Mouse (Mus musculus): ENCODE results near the gene Nlrp3. TPM values are rescaled to one million over a fixed set of nuclear protein-coding genes. Genes with fewer than 3 reads are reported as not detected.

Gene Nlrp3
- polyA plus RNA-seq, 1 experiment from 2014 or later = 0.36 TPM

DNA sequence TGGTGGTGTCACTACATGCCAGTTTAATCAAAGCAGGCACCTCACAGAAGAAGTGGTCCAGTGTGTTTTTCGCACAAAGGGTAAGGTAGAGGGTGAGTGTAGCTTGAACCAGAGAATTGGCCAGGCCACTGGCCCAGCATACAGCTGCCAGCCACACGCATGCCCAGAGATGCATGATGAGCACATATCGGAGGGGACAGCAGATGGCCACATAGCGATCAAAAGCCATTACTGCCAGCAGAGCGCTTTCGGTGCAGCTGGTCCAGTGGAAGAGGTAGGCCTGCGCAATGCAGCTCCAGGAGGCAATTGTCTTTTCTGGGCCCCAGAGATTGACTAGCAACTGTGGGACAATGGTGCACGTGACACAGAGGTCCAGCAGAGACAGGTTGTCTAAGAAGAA, 48.1 kb downstream of the Nlrp3 start:
- ATAC-seq = no peak
- no peaks in the 10 kb centered on the region for H3K4me1 ChIP-seq (replicated peaks)

DNA sequence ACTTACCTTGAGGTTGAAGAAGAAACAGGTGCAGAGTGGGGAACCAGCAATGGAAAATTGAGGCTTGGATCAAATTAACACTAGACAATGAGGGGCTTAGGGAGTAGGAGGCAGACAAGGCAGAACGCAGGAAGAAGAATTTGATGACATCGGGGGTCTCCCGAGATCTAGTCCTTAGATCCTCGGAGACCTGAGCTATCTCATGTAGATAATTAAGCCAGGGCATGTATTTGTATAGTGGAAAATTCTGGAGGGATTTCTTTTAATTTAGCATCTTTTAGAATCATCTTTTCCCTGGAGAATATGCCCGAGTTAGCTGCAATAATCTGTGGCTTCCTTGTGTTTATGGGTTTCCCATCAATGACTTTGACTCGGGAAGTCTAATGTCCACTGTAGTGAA, 51.8 kb downstream of the Nlrp3 start, which contains the start of gene Olfr223:
Gene Olfr223 (minus strand): TSS at position 101 of the 400 bp plus-strand sequence.
- Histone ChIP-seq H3K36me3 (no peaks in the 10 kb centered on the region), H3K4me1 (replicated peaks) (no peaks in the 10 kb centered on the region), H3K27me3 (replicated peaks) (no peaks in the 10 kb centered on the region), H3K9me3 (no peaks in the 10 kb centered on the region), H3K4me2 (replicated peaks) (no peak within 1 kb of the TSS), H3K9ac (no peak within 1 kb of the TSS), H3K4me3 (replicated peaks) (no peak within 1 kb of the TSS), H3K27ac (no peak within 1 kb of the TSS)
- WGBS = 83% methylated on average over 6 of the region's 6 CpGs
- ATAC-seq = no peak

More for the DNA sequence above, 48.1 kb downstream of the Nlrp3 start:
- Histone ChIP-seq H3K9ac (no peak overlapping the region), H3K27ac (no peak overlapping the region), H3K9me3 (no peaks in the 10 kb centered on the region), H3K4me2 (replicated peaks) (no peak overlapping the region), H3K27me3 (replicated peaks) (no peaks in the 10 kb centered on the region), H3K36me3 (no peaks in the 10 kb centered on the region), H3K4me3 (replicated peaks) (no peak overlapping the region)
- WGBS = 93% methylated on average over 8 of the region's 8 CpGs

- H3K4me1 ChIP-seq (replicated peaks) = no peaks in the 10 kb centered on the region
- H3K9me3 ChIP-seq = no peaks in the 10 kb centered on the region
- no peaks in the 10 kb centered on the region for H3K27me3 ChIP-seq (replicated peaks)
These were observed 54.7 kb downstream of the Nlrp3 start for GRCm38 (mm10) chr11:59596091-59596490.

GRCm38 (mm10) chr11:59596950-59597349, 55.6 kb downstream of the Nlrp3 start:
- H3K4me3 ChIP-seq (replicated peaks) = no peak overlapping the region
- 79% methylated on average over 8 of the region's 8 CpGs for WGBS
- no peak for ATAC-seq
- no peaks in the 10 kb centered on the region for H3K9me3 ChIP-seq
- no peaks in the 10 kb centered on the region for H3K36me3 ChIP-seq
- H3K27me3 ChIP-seq (replicated peaks) = no peaks in the 10 kb centered on the region
- no peaks in the 10 kb centered on the region for H3K4me1 ChIP-seq (replicated peaks)
- no peak overlapping the region for H3K27ac ChIP-seq
- no peak overlapping the region for H3K4me2 ChIP-seq (replicated peaks)
- no peak overlapping the region for H3K9ac ChIP-seq

More at GRCm38 (mm10) chr11:59596091-59596490, 54.7 kb downstream of the Nlrp3 start:
- ATAC-seq = no peak
- H3K4me2 ChIP-seq (replicated peaks) = no peak overlapping the region
- no peak overlapping the region for H3K4me3 ChIP-seq (replicated peaks)
- 40% methylated on average over 4 of the region's 4 CpGs for WGBS
- no peaks in the 10 kb centered on the region for H3K36me3 ChIP-seq
- no peak overlapping the region for H3K27ac ChIP-seq
- H3K9ac ChIP-seq = no peak overlapping the region

- no peak for ATAC-seq
- 41% methylated on average over 7 of the region's 7 CpGs for WGBS
These were observed 57.8 kb downstream of the Nlrp3 start for GRCm38 (mm10) chr11:59599211-59599610.

GRCm38 (mm10) chr11:59600872-59601271, 59.5 kb downstream of the Nlrp3 start:
- ATAC-seq = no peak
- no peaks in the 10 kb centered on the region for H3K9me3 ChIP-seq
- H3K27me3 ChIP-seq (replicated peaks) = no peaks in the 10 kb centered on the region
- H3K36me3 ChIP-seq = no peaks in the 10 kb centered on the region
- H3K4me3 ChIP-seq (replicated peaks) = no peak overlapping the region
- H3K4me1 ChIP-seq (replicated peaks) = no peaks in the 10 kb centered on the region
- H3K4me2 ChIP-seq (replicated peaks) = no peak overlapping the region
- 83% methylated on average over 3 of the region's 3 CpGs for WGBS
- H3K9ac ChIP-seq = no peak overlapping the region
- H3K27ac ChIP-seq = no peak overlapping the region

More at GRCm38 (mm10) chr11:59599211-59599610, 57.8 kb downstream of the Nlrp3 start:
- Histone ChIP-seq H3K27ac (no peak overlapping the region), H3K4me1 (replicated peaks) (no peaks in the 10 kb centered on the region), H3K36me3 (no peaks in the 10 kb centered on the region), H3K27me3 (replicated peaks) (no peaks in the 10 kb centered on the region), H3K9me3 (no peaks in the 10 kb centered on the region), H3K4me2 (replicated peaks) (no peak overlapping the region), H3K9ac (no peak overlapping the region), H3K4me3 (replicated peaks) (no peak overlapping the region)

DNA sequence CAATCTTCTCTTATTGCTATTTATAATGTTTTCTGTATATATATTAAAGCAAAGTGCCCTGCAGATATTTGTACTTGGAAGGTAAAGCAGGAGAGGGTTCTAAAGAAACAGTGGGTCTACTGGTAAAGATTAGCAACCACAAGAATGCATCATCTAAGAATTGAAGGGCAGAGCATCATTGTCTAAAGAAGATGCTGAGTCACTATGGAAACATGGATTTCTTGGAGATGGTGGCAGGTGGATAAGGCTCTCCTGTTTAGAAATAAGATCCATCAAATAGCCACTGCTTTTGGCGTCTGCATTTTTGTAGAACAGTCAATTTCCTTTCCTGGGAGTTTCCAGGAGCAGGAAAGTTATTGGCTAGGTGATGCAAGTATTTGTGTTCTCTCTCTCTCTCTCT, 60.9 kb downstream of the Nlrp3 start:
- Histone ChIP-seq H3K4me3 (replicated peaks) (no peak overlapping the region), H3K4me2 (replicated peaks) (no peak overlapping the region), H3K9ac (no peak overlapping the region), H3K36me3 (no peaks in the 10 kb centered on the region), H3K4me1 (replicated peaks) (no peaks in the 10 kb centered on the region), H3K9me3 (no peaks in the 10 kb centered on the region), H3K27me3 (replicated peaks) (no peaks in the 10 kb centered on the region), H3K27ac (no peak overlapping the region)
- 68% methylated on average over 1 of the region's 1 CpGs for WGBS
- no peak for ATAC-seq

- ATAC-seq = no peak
- H3K4me2 ChIP-seq (replicated peaks) = no peak overlapping the region
- no peaks in the 10 kb centered on the region for H3K36me3 ChIP-seq
- H3K9ac ChIP-seq = no peak overlapping the region
- H3K4me3 ChIP-seq (replicated peaks) = no peak overlapping the region
- 68% methylated on average over 5 of the region's 5 CpGs for WGBS
- no peak overlapping the region for H3K27ac ChIP-seq
- H3K4me1 ChIP-seq (replicated peaks) = no peaks in the 10 kb centered on the region
- no peaks in the 10 kb centered on the region for H3K9me3 ChIP-seq
- H3K27me3 ChIP-seq (replicated peaks) = no peaks in the 10 kb centered on the region
These were observed 70.3 kb downstream of the Nlrp3 start for GRCm38 (mm10) chr11:59611646-59612045.

- H3K4me1 ChIP-seq (replicated peaks) = no peaks in the 10 kb centered on the region
- H3K9me3 ChIP-seq = no peaks in the 10 kb centered on the region
- 22% methylated on average over 4 of the region's 4 CpGs for WGBS
- H3K36me3 ChIP-seq = no peaks in the 10 kb centered on the region
- H3K9ac ChIP-seq = no peak overlapping the region
- H3K4me3 ChIP-seq (replicated peaks) = no peak overlapping the region
- H3K27me3 ChIP-seq (replicated peaks) = no peaks in the 10 kb centered on the region
- H3K27ac ChIP-seq = no peak overlapping the region
- H3K4me2 ChIP-seq (replicated peaks) = no peak overlapping the region
- no peak for ATAC-seq
These were observed 72.8 kb downstream of the Nlrp3 start for GRCm38 (mm10) chr11:59614120-59614519.

Other genes starting within 250 kb of the Nlrp3 start
- gene Wnt9a, start 234.6 kb upstream of the Nlrp3 start, polyA plus RNA-seq (2015; fragmentation: Nextera tagmentation; extraction: Ambion mirVana) = 3.4 and 4.2 TPM in 2 replicates
- not detected in 2 replicates for gene Prss38, start 165.9 kb upstream of the Nlrp3 start, polyA plus RNA-seq (2015; fragmentation: Nextera tagmentation; extraction: Ambion mirVana)
- gene Jmjd4, start 91.5 kb upstream of the Nlrp3 start, polyA plus RNA-seq (2015; fragmentation: Nextera tagmentation; extraction: Ambion mirVana) = 9.3 and 9.4 TPM in 2 replicates
- 78.1 and 82.9 TPM in 2 replicates for gene Snap47, start 90.4 kb upstream of the Nlrp3 start, polyA plus RNA-seq (2015; fragmentation: Nextera tagmentation; extraction: Ambion mirVana)
- gene Zfp867, start 69.1 kb upstream of the Nlrp3 start, polyA plus RNA-seq (2015; fragmentation: Nextera tagmentation; extraction: Ambion mirVana) = 4.7 and 5.3 TPM in 2 replicates
- gene Zkscan17, start 14.8 kb upstream of the Nlrp3 start, polyA plus RNA-seq (2015; fragmentation: Nextera tagmentation; extraction: Ambion mirVana) = 16.3 and 16.4 TPM in 2 replicates
- gene Olfr222, start 34.7 kb downstream of the Nlrp3 start, polyA plus RNA-seq (2015; fragmentation: Nextera tagmentation; extraction: Ambion mirVana) = not detected in 2 replicates
- gene Olfr223, start 51.7 kb downstream of the Nlrp3 start, polyA plus RNA-seq (2015; fragmentation: Nextera tagmentation; extraction: Ambion mirVana) = not detected in 2 replicates
- gene Mprip, start 119.7 kb downstream of the Nlrp3 start, polyA plus RNA-seq (2015; fragmentation: Nextera tagmentation; extraction: Ambion mirVana) = 54.9 and 56.2 TPM in 2 replicates
- 2.9 and 3.5 TPM in 2 replicates for gene Pld6, start 246.1 kb downstream of the Nlrp3 start, polyA plus RNA-seq (2015; fragmentation: Nextera tagmentation; extraction: Ambion mirVana)